Mouse (Mus musculus) embryonic facial prominence, embryonic 12.5 days (tissue): ENCODE data around the gene Foxp1. TPM values are rescaled to one million over a fixed set of nuclear protein-coding genes. Genes with fewer than 3 reads are reported as not detected.

Experiments used
- ATAC-seq: fragments of 200-750 bp; cut with Nextera tagmentation; 2 replicates; pipeline ENCODE4 v1.8.0; 2017; ENCODE audit not compliant: insufficient number of reproducible peaks, insufficient read depth, low FRiP score, low TSS enrichment
- H3K27ac ChIP-seq: fragments of 300-500 bp; sonication (generic); 2 replicates; pipeline ENCODE4 v1.5.1; 2016; ENCODE audit warnings: mild to moderate bottlenecking
- H3K27me3 ChIP-seq: fragments of 300-500 bp; sonication (generic); 2 replicates; pipeline ENCODE4 v1.6.1; 2016; ENCODE audit warnings: mild to moderate bottlenecking, moderate library complexity
- H3K36me3 ChIP-seq: fragments of 300-500 bp; sonication (generic); 2 replicates; pipeline ENCODE4 v1.6.1; 2016; ENCODE audit warnings: mild to moderate bottlenecking
- H3K4me1 ChIP-seq: fragments of 300-500 bp; sonication (generic); 2 replicates; pipeline ENCODE4 v1.6.1; 2016
- H3K4me2 ChIP-seq: fragments of 300-500 bp; sonication (generic); replicated peaks from 2 replicates; pipeline ENCODE4 v1.6.1; 2016; ENCODE audit warnings: mild to moderate bottlenecking, moderate library complexity
- H3K4me3 ChIP-seq: fragments of 300-500 bp; sonication (generic); 2 replicates; pipeline ENCODE4 v1.5.1; 2016; ENCODE audit warnings: mild to moderate bottlenecking
- H3K9ac ChIP-seq: fragments of 300-500 bp; sonication (generic); 2 replicates; pipeline ENCODE4 v1.6.1; 2016; ENCODE audit warnings: mild to moderate bottlenecking, moderate library complexity
- H3K9me3 ChIP-seq: fragments of 300-500 bp; sonication (generic); 2 replicates; pipeline ENCODE4 v1.6.1; 2016; ENCODE audit warnings: mild to moderate bottlenecking, moderate library complexity
- WGBS: fragments of 180-500 bp; shearing (Covaris S2); methylation state at CpG from one replicate; pipeline ENCODE4 v1.1.7; 2016; 5-methylcytosine and 5-hydroxymethylcytosine counted together
- polyA plus RNA-seq: library from polyadenylated mRNA; unstranded; fragments of >200 nt; fragmentation: Nextera tagmentation; extraction: Ambion mirVana; gene quantifications from 2 replicates; pipeline ENCODE4 v1.2.1, GENCODE M21; 2016

Foxp1 gene
- polyA plus RNA-seq, 1 experiment from 2014 or later, result 132 TPM

DNA sequence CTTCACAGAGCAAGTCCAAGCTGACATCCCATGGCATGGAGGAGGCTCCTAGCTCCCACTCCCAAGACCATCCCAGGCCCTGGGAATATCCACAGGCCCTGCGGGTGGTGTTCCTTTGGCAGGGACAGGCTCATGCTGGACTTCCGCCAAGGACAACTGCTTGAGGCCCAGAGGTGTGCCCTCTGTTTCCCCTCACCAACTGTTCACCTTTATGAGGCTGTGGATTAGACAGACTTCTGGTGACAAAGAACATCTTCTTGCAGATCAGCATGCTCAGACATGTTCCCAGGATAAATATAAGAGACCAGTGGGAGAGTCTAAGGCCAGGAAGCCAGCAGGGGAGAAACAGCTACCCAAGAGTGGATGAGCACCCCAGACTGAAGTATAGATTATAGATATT, 152.6 kb downstream of the Foxp1 start:
- 0 out of 2 replicates have a peak, but pooled peaks cover 5% of the 10 kb centered on the region for H3K4me1 ChIP-seq
- no peak overlapping the region for H3K27ac ChIP-seq
- 91% methylated on average over 2 of the region's 2 CpGs for WGBS
- no peak overlapping the region for H3K4me3 ChIP-seq
- no peak overlapping the region for H3K4me2 ChIP-seq
- H3K9me3 ChIP-seq, result no peaks in the 10 kb centered on the region
- H3K36me3 ChIP-seq, result no peaks in the 10 kb centered on the region; the same call in 1 of the 2 replicates
- H3K27me3 ChIP-seq, result no peaks in the 10 kb centered on the region
- no peak for ATAC-seq
- no peak overlapping the region for H3K9ac ChIP-seq

DNA sequence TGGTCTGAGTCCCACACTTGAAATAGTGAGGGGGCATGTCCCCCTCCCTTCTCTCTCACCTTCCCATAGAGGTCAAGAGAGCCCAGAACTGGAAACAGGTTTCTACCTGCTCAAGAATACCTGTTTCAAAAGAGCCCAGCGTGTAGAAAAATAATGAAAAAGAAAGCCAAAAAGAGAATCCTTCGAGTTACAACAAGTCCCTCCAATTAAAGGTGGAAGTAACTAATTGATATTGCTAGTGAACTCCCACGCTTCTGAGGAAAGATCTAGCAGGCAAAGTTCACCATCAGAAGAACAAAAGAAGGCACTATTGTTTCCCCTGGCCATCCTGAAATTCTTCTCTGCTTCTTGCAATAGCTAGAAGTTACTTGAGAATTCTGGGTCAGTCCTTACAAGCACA, 153.4 kb downstream of the Foxp1 start:
- no peak for ATAC-seq
- Histone ChIP-seq H3K36me3 (no peaks in the 10 kb centered on the region; the same call in 1 of the 2 replicates), H3K27me3 (no peaks in the 10 kb centered on the region), H3K9ac (no peak overlapping the region), H3K27ac (no peak overlapping the region), H3K4me2 (no peak overlapping the region), H3K9me3 (no peaks in the 10 kb centered on the region), H3K4me3 (no peak overlapping the region), H3K4me1 (no peaks in the 10 kb centered on the region)
- 81% methylated on average over 3 of the region's 3 CpGs for WGBS

DNA sequence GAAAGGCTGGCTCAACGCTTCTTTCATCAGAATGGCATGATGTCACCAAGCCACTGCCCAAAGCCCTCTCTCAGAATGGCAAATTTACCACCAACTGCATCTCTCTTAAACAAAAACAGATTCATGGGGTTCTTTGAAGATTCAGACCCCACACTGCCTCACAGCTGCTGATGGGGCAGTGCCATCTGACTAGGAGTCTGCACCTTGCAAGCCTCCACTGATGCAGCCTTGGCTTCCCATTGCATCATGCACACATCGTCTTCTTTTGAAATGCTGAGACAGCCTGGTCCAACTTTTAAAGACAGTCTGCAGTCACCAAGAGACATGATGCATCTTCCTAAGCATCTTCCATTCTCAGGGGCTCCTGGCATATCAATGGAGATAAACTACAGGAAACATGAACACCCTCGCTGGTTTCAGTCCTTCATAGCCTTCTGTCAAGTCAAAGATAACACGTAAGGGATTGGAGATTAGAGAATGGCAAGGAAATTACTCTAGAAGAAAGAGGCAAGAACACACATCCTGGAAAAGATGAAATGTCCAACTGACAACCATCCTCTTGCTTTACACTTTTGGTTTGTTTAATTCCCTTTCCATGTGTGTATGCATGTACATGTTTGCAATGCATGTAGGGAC, 154.3 kb downstream of the Foxp1 start:
- Histone ChIP-seq H3K4me1 (no peaks in the 10 kb centered on the region), H3K36me3 (no peaks in the 10 kb centered on the region; the same call in 1 of the 2 replicates), H3K4me3 (no peak overlapping the region), H3K9me3 (no peaks in the 10 kb centered on the region), H3K4me2 (no peak overlapping the region), H3K27me3 (no peaks in the 10 kb centered on the region), H3K27ac (no peak overlapping the region), H3K9ac (no peak overlapping the region)
- no peak for ATAC-seq
- WGBS, result 80% methylated on average over 4 of the region's 4 CpGs

DNA sequence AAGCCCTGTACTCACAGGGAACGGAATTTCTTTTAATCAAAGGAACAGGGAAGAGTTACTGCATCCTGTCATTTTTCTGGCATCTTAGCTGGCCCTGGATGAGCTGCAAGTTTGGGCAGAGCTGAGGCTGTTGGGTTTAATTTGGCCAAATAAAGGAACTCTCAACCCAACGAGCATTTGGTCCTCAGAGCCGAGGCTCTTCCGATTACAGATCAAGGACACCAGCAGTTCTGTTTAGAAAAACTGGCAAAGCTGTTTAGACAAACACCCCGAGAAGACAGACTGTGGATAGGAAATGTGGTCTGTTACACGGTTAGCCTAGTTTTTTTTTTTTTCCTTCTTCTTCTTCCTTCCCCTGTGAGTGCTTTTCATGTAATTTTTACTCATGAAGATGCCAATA, 158.0 kb downstream of the Foxp1 start:
- H3K36me3 ChIP-seq, result no peaks in the 10 kb centered on the region
- ATAC-seq, result no peak
- no peak overlapping the region for H3K9ac ChIP-seq
- H3K27ac ChIP-seq, result no peak overlapping the region
- H3K9me3 ChIP-seq, result no peaks in the 10 kb centered on the region
- no peaks in the 10 kb centered on the region for H3K27me3 ChIP-seq
- no peaks in the 10 kb centered on the region for H3K4me1 ChIP-seq
- WGBS, result 60% methylated on average over 6 of the region's 6 CpGs
- H3K4me2 ChIP-seq, result no peak overlapping the region
- no peak overlapping the region for H3K4me3 ChIP-seq

DNA sequence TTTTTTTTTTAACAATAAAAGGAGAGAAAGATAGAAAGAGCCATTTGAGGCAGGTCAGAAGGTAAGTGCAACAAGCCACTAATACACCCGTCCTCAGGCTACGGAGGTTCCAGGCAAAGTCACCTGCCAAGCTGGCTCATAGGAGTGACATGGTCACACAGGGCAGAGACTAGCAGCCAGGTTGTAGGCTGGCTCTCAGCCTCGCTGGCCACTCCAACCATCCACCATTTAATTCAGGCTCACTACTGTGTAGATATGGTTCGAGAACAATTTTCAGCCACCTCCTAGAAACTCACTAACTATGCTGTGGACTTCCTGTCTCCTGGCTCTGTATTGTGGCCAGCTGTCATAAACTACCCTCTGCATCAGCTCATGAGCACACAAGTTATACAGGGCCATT, 161.9 kb downstream of the Foxp1 start:
- no peak for ATAC-seq
- Histone ChIP-seq H3K9ac (no peak overlapping the region), H3K4me1 (no peaks in the 10 kb centered on the region), H3K4me3 (no peak overlapping the region), H3K27ac (no peak overlapping the region), H3K4me2 (no peak overlapping the region), H3K27me3 (no peaks in the 10 kb centered on the region), H3K36me3 (no peaks in the 10 kb centered on the region), H3K9me3 (no peaks in the 10 kb centered on the region)
- WGBS, result 86% methylated on average over 4 of the region's 4 CpGs

DNA sequence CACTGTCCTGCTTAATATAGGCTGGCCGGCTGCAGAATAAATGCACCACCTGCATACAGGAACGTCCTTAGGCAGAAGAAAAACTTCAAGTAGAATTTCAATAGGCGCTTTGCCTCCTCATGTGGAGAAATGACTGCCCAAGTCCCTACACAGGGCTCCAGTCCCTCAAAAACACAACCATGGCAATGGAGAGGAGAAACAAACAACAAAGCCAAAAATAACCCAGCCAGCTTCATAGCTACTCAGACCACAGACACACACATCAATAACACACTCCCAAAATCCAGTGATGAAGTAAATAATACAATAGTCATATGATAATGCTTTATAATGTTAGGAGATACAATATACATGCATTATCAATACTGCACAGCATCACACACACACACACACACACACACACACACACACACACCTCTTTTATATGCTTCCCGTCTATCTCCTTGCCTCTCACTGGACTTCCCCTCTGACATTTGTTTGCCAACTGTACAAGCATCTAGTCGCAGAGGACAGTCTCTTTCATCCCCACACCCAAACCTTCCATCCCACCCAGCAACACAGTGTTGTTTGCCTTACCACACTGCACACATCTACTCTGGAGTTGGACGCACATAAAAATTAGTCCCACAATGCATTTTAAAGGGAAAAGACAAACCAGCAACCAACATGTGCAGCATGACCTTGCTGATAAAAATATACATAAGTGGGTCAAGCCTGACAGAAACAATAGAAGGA, 162.6 kb downstream of the Foxp1 start:
- Histone ChIP-seq H3K36me3 (no peaks in the 10 kb centered on the region), H3K27ac (no peak overlapping the region), H3K4me3 (no peak overlapping the region), H3K9ac (no peak overlapping the region), H3K27me3 (no peaks in the 10 kb centered on the region), H3K4me2 (no peak overlapping the region), H3K4me1 (no peaks in the 10 kb centered on the region), H3K9me3 (no peaks in the 10 kb centered on the region)
- 80% methylated on average over 6 of the region's 6 CpGs for WGBS
- ATAC-seq, result no peak

DNA sequence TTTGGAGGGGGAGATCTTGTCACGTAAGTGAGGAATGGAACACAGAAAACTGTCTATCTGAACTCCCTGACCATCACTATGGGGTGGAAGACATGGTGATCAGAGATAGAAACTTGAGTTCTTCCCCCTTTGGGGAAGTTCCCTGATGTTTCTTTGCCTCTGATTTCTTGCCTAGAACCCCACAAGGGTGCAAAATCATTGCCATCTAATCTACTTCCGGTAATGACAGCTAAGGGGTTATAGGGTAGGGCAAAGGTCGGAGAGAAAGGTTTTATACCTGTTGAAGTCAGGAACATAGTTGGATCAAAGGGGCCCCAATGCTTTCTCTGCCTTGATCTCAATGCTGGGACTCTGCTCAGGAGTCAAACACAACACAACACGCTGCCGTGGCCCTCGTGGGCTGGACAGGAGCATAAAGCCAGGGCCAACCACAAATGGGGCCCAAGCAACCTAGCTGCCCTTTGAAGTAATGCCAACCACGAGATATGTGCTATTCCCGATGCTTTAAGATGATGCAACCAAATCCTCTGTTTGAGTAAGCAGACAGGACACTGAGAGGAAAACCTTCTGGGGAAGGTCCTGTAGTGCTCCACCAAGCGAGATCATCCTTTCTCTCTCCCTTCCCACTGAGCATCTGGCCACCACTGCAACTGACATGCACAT, 163.4 kb downstream of the Foxp1 start:
- Histone ChIP-seq H3K9ac (no peak overlapping the region), H3K9me3 (no peaks in the 10 kb centered on the region), H3K4me2 (no peak overlapping the region), H3K27me3 (no peaks in the 10 kb centered on the region), H3K4me3 (no peak overlapping the region), H3K27ac (no peak overlapping the region), H3K36me3 (no peaks in the 10 kb centered on the region), H3K4me1 (0 out of 2 replicates have a peak, but pooled peaks cover 5% of the 10 kb centered on the region)
- WGBS, result 85% methylated on average over 9 of the region's 9 CpGs
- ATAC-seq, result no peak

DNA sequence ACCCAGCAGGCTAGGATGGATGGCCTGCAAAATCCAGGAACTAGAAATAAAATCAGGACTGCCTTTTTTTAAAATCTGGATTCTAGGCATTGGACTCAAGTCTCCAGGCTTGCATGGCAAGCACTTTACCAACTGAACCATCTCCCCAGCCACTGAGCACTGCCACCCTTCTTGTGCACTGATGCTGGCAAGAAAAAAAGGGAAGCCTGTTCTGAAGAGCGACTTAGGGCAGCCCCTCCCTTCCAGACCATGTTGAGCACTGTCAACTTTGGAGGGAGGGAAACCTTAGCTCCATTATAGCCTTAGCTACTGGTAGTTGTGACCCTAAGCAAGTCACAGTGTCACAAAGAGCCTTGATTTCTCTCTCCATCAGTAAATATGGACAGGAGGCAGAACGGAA, 164.6 kb downstream of the Foxp1 start:
- Histone ChIP-seq H3K27me3 (no peaks in the 10 kb centered on the region), H3K9ac (no peak overlapping the region), H3K4me1 (0 out of 2 replicates have a peak, but pooled peaks cover 6% of the 10 kb centered on the region), H3K4me3 (no peak overlapping the region), H3K4me2 (no peak overlapping the region), H3K36me3 (no peaks in the 10 kb centered on the region), H3K27ac (no peak overlapping the region), H3K9me3 (no peaks in the 10 kb centered on the region)
- ATAC-seq, result no peak
- 84% methylated on average over 2 of the region's 2 CpGs for WGBS

DNA sequence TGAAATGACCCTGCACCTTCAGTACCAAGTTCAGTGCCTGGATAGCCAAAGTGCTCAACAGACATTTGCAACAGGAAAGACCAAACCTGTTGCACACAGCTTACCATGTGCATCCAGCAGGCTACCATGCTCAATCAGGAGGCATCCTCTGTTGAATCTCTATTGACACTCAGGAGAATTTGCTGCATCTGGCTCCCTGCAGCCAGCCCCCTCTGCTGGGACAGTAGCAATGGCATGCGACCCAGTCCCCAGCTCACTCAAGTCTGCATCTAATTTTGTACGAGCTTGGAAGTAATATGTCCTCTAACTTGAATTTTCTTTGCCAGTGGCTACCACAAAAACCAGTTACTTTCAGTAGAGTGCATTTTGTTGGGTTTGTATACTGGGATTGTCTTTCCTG, 168.2 kb downstream of the Foxp1 start:
- Histone ChIP-seq H3K9me3 (no peaks in the 10 kb centered on the region), H3K4me2 (no peak overlapping the region), H3K27ac (no peak overlapping the region), H3K27me3 (no peaks in the 10 kb centered on the region), H3K36me3 (no peaks in the 10 kb centered on the region), H3K9ac (no peak overlapping the region), H3K4me3 (no peak overlapping the region), H3K4me1 (peaks cover 11% of the 10 kb centered on the region; the same call in 1 of the 2 replicates)
- WGBS, result 36% methylated on average over 2 of the region's 2 CpGs
- no peak for ATAC-seq

DNA sequence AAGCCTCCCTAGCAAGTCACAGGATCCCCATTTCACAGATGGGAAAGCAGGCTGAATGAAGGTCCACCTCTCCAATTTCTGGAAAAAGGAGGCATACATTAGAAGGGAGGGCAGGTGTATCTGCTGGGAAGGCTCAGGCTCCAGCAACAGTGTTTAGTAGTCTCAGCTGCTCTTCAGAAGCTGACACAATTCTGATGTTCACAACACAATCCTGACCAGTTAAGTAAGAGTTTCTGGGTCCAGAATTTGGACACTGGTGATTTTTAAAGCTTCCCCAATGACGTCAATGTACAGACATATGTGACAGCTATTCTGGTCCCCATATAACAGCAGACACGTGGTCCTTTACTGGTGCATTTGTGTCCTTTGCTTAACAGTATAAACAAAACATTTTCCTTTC, 169.1 kb downstream of the Foxp1 start:
- Histone ChIP-seq H3K4me3 (no peak overlapping the region), H3K9ac (no peak overlapping the region), H3K36me3 (no peaks in the 10 kb centered on the region), H3K27me3 (no peaks in the 10 kb centered on the region), H3K4me1 (peaks cover 11% of the 10 kb centered on the region; the same call in 1 of the 2 replicates), H3K9me3 (no peaks in the 10 kb centered on the region), H3K4me2 (no peak overlapping the region), H3K27ac (no peak overlapping the region)
- WGBS, result 78% methylated on average over 2 of the region's 2 CpGs
- no peak for ATAC-seq

DNA sequence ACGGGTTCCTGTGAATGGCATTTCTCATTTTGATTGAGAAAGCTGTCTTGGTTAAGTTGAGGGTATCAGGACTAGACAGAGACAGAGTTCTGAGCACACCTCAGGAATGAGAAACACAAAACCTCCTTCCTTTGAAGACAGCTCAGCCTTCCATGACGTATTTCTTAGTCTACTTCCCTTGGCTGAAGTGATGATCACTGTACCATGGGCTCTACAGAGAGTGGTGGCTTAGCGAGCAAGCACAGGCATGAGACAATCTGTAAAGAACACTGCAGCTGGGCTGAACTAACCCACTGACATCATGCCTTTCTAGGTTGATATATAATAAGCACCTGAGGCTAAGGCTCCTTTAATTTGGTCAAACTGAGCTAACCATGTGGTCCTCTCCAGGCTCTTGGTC, 172.0 kb downstream of the Foxp1 start:
- no peak for ATAC-seq
- Histone ChIP-seq H3K4me1 (peaks cover 13% of the 10 kb centered on the region; the same call in 1 of the 2 replicates), H3K9ac (no peak overlapping the region), H3K27ac (no peak overlapping the region), H3K4me2 (no peak overlapping the region), H3K4me3 (no peak overlapping the region), H3K36me3 (no peaks in the 10 kb centered on the region), H3K27me3 (no peaks in the 10 kb centered on the region), H3K9me3 (no peaks in the 10 kb centered on the region)
- WGBS, result 73% methylated on average over 3 of the region's 3 CpGs

DNA sequence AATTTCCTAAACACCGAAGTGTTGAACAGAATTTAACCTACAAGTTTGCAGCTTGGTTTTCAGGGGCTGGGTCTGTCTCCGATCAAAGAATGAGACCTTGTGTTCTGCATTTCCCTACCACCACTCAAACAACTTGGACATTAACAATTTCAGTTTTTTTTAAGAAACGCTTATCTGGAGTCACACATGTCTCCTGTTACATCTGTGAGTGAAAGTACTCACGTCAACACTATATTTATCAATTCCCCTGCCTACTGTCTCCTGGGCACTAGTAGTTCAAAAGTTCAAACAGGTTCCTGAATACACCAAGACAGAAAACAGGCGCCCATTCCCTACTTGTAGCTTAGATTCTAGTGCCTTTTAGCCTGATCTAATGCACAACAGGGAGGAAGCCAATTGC, 172.4 kb downstream of the Foxp1 start:
- Histone ChIP-seq H3K4me3 (no peak overlapping the region), H3K27ac (no peak overlapping the region), H3K4me2 (no peak overlapping the region), H3K27me3 (no peaks in the 10 kb centered on the region), H3K9me3 (no peaks in the 10 kb centered on the region), H3K9ac (no peak overlapping the region), H3K36me3 (no peaks in the 10 kb centered on the region), H3K4me1 (peaks cover 13% of the 10 kb centered on the region; the same call in 1 of the 2 replicates)
- no peak for ATAC-seq
- 48% methylated on average over 5 of the region's 5 CpGs for WGBS
